Mouse (Mus musculus): Measurements from ENCODE around the gene Fgfr2.

Fgfr2 gene

DNA sequence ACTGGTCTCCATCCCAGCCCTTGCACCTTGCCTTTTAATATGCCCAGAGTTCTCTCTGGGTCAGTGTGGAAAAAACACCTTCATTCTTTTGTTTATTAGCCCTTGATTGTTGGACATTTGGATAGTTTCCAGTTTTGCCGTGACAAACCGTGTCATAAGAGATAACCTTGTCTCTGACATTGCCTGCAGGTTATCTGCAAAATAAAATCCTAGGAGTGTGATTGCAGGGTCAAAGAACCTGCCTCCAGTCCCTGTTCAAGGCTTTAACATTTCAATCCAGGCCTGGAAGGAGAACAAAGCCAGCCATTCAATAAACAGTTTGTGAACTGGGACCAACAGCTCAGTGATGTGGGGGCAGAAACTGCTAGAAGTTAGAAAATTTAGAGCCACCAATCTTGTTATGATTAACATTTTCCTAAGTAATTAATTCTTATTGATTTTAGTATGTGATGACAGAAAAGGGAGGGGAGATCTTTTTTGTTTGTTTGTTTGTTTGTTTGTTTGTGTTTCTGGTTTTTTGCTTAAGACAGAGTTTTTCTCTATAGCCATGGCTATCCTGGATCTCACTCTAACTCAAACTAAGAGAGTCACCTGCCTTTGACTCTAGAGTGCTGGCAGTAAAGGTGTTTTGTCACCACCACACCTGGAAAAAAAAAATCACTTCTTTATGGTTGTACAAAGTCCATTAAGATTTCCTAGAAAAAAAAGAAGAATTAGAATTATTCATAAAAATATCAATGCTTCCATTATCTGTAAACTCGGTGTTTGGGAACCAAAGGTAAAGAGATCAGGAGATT lies 537.3 kb downstream of the Fgfr2 start:
- no peak for DNase-seq (ENCODE audit: low read depth, low spot score)

DNA sequence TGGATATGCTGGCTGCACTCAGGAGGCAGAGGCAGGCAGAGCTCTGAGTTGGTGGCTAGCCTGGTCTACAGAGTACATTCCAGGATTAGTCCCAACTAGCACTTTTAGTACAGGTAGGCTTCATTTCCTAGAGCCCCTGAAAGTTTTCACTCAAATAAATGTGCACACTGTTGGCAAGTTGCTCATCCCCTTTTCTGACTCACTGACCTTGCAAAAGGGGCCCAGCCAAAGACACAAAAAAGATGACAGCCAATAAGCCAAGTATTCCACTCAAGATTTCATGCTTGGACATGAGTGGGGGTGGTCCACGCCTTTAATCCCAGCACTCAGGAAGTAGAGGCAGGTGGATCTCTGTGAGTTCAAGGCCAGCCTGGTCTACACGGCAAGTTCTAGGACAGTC lies 541.7 kb downstream of the Fgfr2 start:
- DNase-seq (ENCODE audit: low read depth, low spot score), result no peak

DNA sequence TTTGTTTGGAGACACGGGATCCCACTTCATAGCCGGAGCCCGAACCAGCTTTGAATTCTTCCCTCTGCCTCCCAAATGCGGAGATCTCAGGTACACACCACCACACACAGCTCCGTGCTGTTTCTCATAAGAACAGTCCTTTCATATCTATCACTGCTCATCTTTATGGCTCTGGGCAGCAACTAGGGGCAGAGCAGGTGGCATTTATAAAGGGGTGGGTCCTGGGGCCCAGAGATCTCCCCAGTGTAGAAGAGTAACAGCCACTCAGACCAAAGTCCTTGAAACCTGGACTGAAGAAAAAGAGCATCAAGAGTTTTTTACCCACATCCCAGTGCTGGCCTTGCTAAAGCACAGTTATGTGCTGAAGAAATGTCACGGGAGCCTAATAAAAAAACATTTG lies 542.6 kb downstream of the Fgfr2 start:
- DNase-seq (ENCODE audit: low read depth, low spot score), result no peak

GRCm38 (mm10) chr7:132576891-132577290 lies 546.3 kb downstream of the Fgfr2 start:
- no peak for DNase-seq (ENCODE audit: low read depth, low spot score)

DNA sequence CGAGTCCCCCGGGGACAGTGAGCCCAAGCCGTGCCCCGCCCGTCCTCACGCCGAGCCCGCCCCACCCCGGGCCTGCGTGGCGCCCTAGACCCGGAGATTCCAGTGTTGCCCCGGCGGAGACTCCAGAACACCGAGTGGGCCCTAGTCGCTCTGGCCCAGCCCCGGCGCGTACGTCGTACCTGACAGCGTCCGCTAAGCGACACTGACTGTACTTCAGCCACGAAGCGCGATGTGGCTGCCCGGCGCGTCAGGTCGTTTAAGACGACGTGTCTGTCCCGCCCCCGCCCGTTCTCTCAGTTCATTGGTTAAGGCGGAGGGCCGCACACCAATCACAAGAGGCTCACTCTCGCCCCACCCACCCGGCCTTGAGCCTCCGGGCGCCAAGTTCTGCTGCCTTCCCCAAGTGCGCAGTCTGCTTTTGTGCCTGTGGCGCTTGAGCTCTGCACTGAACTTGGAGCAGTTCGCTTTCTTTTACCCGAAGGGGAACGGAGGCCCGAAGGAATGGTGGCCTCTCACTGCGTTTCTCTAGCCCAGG lies 547.0 kb downstream of the Fgfr2 start, which contains the start of gene Oat:
Gene Oat (minus strand): TSS at position 283 of the 535 bp plus-strand sequence.
- DNase-seq (ENCODE audit: low read depth, low spot score), result peak; percentile 99

GRCm38 (mm10) chr7:132575623-132576022 lies 547.5 kb downstream of the Fgfr2 start:
- DNase-seq (ENCODE audit: low read depth, low spot score), result peak; percentile 93

- DNase-seq (ENCODE audit: low read depth, low spot score), result no peak
These were observed 548.5 kb downstream of the Fgfr2 start for GRCm38 (mm10) chr7:132574646-132575045.

DNA sequence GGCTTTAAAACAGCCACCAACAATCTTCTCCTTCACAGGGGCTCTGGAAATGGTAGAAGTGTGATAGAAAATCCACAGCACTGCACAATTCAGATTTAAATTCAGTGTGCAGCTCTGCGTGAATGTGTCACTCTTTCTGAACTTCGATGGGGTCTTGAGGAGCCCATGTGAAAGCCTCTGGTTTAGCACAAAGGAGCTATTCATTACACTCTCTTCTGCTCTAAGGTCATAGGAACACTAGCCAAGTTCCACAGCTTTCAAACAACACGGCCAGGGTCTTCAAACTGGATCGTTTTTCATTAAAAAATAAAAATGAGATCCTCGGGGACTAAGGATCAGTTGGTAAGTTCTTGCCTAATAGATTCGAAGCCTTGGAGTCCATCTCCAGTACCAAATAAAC lies 549.9 kb downstream of the Fgfr2 start:
- DNase-seq (ENCODE audit: low read depth, low spot score), result no peak

DNA sequence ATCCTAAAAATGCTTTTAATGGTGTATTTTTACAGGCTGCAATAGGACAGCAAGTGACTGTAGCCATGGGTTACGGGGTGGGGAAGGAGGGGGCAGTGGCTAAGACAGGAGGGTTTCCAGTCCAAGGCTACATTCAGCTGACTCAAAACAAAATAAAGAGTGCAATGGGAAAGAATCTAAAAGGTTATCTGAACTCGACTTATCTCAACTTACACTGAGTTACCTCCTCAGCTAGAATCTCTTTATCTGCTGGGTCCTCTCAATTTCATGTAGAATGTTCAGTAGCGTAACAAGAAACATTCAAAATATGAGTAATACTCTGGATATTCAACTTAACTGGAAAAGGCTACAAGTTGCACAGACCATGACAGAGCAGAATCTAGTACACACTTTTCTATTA lies 550.4 kb downstream of the Fgfr2 start:
- DNase-seq (ENCODE audit: low read depth, low spot score), result peak; percentile 44

- no peak for DNase-seq (ENCODE audit: low read depth, low spot score)
These were observed 551.7 kb downstream of the Fgfr2 start for GRCm38 (mm10) chr7:132571481-132571880.

- DNase-seq (ENCODE audit: low read depth, low spot score), result no peak
These were observed 553.1 kb downstream of the Fgfr2 start for GRCm38 (mm10) chr7:132570071-132570470.

GRCm38 (mm10) chr7:132568817-132569216 lies 554.3 kb downstream of the Fgfr2 start:
- peak; percentile 87 for DNase-seq (ENCODE audit: low read depth, low spot score)

DNA sequence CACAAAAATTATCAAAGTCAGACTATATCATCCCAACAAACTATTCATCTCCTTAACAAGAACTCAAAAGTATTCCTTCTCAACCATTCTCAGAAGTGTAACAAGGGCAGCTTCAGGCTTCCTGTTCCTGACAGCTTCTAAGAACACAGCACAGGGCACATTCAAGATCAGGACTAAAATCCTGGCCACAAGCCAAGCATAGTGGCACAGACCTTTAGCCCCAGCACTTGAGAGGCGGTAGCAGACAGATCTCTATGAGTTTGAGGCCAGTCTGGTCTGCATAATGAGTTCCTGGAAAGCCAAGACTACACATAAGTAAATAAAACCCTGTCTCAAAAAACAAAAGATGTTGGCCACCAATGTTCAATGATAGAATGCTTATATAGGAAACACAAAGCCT lies 557.3 kb downstream of the Fgfr2 start:
- no peak for DNase-seq (ENCODE audit: low read depth, low spot score)

DNA sequence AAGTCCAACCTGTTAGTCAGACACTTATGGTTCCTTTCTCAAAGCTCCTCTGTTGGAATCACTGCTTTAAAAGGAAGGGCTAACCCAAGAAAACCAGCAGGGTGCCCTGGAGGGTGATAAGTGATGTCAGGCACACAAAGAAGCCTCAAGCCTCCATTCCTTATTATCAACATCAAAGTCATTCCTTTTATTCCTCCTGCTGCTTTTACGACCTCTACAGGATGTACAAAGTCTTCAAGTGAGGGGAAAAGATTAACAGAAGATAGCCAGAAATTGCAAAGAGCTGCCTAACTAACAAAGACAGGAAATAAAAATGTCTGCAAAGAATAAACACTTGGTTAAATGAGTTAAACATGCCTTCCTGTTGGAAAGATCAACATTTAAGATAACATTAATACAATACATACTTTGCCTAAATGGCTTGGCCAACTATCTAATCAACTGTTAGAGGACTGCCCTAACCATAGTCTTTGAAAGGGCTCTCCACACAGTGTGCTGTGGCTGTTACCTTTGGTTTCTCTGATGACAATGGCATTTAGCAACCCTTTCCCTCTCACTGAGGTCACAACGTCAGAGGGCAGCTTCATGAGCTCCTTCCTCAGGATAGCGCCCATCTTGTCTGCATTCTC lies 563.9 kb downstream of the Fgfr2 start:
- DNase-seq (ENCODE audit: low read depth, low spot score), result no peak

DNA sequence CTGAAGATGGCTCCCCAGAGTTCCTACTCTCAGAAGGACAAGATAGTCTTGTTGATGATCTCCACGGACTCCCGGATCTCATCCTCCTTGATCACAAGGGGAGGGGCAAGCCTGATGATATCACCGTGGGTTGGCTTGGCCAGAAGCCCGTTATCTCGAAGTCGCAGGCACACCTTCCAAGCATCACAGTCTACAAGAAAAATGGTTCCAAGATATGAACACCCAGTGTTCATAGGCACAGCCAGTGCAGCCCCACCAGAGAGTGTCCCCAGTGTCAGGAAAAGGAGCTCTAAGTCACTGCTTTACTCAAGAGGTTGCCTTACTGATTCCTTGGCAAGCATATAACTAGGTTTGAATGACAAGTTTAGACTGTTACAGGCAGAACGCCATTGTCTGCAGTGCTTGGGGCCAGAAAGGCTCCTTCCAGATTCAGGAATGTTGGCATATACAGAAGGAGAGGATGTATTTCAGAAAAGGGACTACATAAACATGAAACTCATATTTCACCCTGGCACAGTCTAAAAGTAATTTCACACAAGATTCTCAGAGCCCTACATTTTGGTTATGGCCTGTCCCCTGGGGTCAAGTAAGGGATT lies 564.9 kb downstream of the Fgfr2 start:
- DNase-seq (ENCODE audit: low read depth, low spot score), result no peak

GRCm38 (mm10) chr7:132556575-132556974 lies 566.6 kb downstream of the Fgfr2 start:
- no peak for DNase-seq (ENCODE audit: low read depth, low spot score)

- DNase-seq (ENCODE audit: low read depth, low spot score), result no peak
These were observed 567.2 kb downstream of the Fgfr2 start for GRCm38 (mm10) chr7:132555911-132556310.

GRCm38 (mm10) chr7:132554091-132554490 lies 569.1 kb downstream of the Fgfr2 start:
- no peak for DNase-seq (ENCODE audit: low read depth, low spot score)

DNA sequence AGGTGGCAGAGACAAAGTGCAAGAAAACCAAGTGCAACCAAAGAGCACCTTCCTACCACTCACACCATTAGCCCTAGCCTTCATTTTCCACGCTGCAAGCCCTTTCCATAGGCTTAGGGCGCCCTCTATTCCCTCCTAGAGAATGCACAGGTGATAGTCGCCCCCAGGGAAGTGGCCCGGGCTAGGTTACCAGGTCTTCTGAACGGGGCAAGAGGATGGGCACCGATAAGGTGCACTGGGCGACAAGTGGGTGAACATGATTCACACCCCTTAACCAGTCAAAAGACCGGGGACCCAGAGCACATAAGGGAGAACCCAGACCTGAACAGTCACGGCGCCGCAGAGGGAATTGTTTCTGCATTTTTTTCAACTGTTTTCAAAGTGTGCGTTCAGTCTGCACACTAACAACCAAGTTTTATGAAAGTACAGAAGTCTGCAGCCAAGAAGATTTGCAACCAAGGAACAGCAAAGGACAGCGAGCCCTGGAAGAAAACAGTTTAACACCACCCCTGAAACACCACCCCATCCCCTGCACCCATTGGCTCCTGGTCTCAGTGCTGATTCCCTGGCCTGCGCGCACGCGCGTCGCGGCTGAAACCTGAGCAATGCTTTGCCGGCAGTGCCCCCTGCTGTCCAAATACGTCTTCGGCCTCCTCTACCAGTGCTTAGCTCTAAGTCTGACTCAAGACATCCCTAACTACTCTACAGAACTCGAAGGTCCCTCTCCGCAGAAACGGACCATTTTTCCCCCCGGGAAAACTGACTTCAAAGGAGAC lies 571.6 kb downstream of the Fgfr2 start:
- peak; percentile 95 for DNase-seq (ENCODE audit: low read depth, low spot score)

- no peak for DNase-seq (ENCODE audit: low read depth, low spot score)
These were observed 576.0 kb downstream of the Fgfr2 start for GRCm38 (mm10) chr7:132547126-132547525.

- DNase-seq (ENCODE audit: low read depth, low spot score), result no peak
These were observed 580.7 kb downstream of the Fgfr2 start for GRCm38 (mm10) chr7:132542427-132542826.

DNA sequence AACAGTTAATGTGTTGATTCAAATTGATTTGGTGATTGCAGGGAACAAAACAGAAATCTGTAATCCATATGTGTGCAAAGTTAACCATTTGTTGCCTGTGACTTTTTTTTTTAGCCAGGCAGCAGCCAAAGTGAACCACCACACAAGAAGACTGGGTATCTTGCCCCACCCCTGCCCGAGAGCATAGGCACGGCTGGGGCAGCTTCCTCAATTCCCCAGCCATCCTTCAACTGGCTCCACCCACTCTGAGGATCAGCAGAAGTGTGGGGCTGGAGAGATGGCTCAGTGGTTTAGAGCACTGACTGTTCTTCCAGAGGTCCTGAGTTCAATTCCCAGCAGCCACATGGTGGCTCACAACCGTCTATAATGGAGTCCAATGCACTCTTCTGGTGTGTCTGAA lies 581.6 kb downstream of the Fgfr2 start:
- DNase-seq (ENCODE audit: low read depth, low spot score), result no peak
